Mouse (Mus musculus) cerebellum, adult 2 months (tissue): Measurements from ENCODE around the gene Cox7b.

Experiments used
- CTCF ChIP-seq: fragments of 200-500 bp; IDR thresholded peaks from 2 replicates; pipeline ENCODE4 v1.5.1; 2011; ENCODE audit warnings: low read depth, mild to moderate bottlenecking, control low read depth, low read length, moderate library complexity, borderline replicate concordance; ENCODE audit not compliant: insufficient read depth
- POLR2A ChIP-seq: fragments of 200-500 bp; IDR thresholded peaks from 2 replicates; pipeline ENCODE4 v1.6.1; 2011; ENCODE audit warnings: low read length, control low read depth, borderline replicate concordance; ENCODE audit not compliant: insufficient read depth

DNA sequence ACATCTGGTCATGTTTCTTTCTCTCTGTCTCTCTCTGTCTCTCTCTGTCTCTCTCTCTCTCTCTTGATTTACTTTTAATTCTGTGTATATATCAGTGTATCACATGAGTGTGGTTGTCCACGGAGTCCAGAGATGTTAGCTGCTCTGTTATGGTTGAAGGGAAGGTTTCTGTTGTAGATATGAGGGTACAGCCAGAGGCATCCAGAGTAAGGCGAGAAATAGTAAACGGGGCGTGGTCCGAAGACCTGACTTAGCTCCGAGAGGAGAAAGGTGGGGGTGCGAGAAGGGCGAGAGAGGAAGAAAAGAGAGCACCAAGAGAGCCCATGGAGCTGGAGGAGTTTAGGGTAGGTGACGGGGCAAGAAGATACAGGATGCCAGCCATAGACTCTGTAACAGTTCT is 30.4 kb downstream of the Cox7b start:
- no peak for TF ChIP-seq POLR2A
- TF ChIP-seq CTCF: no peak
